Mouse (Mus musculus): Measurements from ENCODE around the gene Cdk5r2. TPM values are rescaled to one million over a fixed set of nuclear protein-coding genes. Genes with fewer than 3 reads are reported as not detected.

Gene Cdk5r2
- polyA plus RNA-seq, 1 experiment: 2.1 TPM

DNA sequence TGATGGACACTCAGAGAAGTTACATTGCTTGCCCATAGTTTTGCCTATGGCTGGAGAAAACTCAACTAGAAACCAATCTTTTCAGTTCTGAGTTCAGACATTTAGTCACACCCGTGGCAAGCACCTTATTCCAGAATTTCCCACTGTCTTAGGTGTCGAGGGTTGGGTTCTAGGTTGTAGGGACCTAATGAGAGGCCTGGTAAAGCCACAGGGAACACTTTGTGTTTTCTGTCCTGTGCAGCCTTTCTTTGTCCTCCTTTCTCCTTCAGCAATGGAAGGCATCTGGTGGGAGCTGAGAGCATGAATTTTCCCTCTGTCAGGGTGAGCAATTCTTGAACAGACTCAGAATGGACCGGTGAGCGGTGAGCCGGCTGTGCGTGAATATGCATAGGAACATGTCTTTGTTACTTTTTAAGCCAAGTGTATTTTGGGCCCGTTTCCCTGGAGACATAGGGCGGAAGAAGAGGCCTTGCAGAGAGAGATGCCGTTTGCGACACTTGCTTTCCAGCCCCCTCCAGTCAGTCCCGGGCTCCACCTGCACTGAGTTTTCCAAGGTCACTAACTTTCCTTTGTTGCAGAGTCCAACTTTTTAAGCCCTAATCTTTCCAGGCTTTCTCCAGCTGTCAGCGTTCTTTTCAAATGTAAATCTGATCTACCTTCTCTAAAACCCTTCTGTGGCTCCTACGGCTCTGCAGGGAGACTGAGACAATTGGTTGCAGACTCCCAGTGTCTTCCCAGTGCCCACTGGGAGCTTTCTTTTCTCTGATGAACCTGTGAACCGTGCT, 30.0 kb upstream of the Cdk5r2 start:
- Histone ChIP-seq H3K4me1 (ENCODE audit: control insufficient read depth, insufficient read depth, insufficient read length, low read length) (no peaks in the 10 kb centered on the region), H3K27me3 (ENCODE audit: control insufficient read depth, insufficient read depth, low read length) (no peaks in the 10 kb centered on the region), H3K4me3 (ENCODE audit: low read depth, low read length) (no peak overlapping the region), H3K27ac (ENCODE audit: insufficient read depth, low read depth, low read length) (no peak overlapping the region), H3K36me3 (ENCODE audit: control insufficient read depth, insufficient read depth, low read length) (no peaks in the 10 kb centered on the region)
- 43% methylated on average over 14 of the region's 14 CpGs for WGBS
- no peak for TF ChIP-seq CTCF (IDR thresholded peaks at IDR 0.05; ENCODE audit: extremely low read depth, insufficient read length, insufficient replicate concordance, low read depth, low read length)
- TF ChIP-seq POLR2A (IDR thresholded peaks at IDR 0.05; ENCODE audit: low read depth, low read length): no peak

DNA sequence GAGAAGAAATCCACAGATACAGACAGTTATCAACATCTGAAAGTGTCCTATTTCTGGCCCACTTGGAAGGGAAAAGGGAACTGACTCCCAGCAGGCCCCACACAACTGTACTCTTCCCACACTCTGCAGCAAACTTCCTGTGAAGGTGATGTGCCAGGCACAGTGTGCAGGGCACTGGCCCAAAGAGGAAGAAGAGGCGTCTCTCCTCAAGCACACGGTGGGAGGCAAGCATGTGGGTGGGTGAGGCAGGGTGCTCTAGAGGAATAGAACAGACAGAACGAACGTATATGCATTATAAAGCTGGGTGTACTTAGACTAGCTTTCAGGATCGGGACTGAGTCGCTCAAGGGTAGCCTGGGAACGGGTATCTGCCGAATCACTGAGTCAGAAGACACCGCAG, 24.7 kb upstream of the Cdk5r2 start:
- Histone ChIP-seq H3K36me3 (ENCODE audit: control insufficient read depth, insufficient read depth, low read length) (no peaks in the 10 kb centered on the region), H3K27me3 (ENCODE audit: control insufficient read depth, insufficient read depth, low read length) (no peaks in the 10 kb centered on the region; the same call in 1 of the 2 replicates), H3K27ac (ENCODE audit: insufficient read depth, low read depth, low read length) (no peak overlapping the region), H3K4me3 (ENCODE audit: low read depth, low read length) (no peak overlapping the region), H3K4me1 (ENCODE audit: control insufficient read depth, insufficient read depth, insufficient read length, low read length) (no peaks in the 10 kb centered on the region)
- TF ChIP-seq POLR2A (IDR thresholded peaks at IDR 0.05; ENCODE audit: low read depth, low read length) (no peak), CTCF (IDR thresholded peaks at IDR 0.05; ENCODE audit: extremely low read depth, insufficient read length, insufficient replicate concordance, low read depth, low read length) (no peak)
- 68% methylated on average over 9 of the region's 9 CpGs for WGBS

GRCm38 (mm10) chr1:74833255-74833654, 21.5 kb upstream of the Cdk5r2 start:
- Histone ChIP-seq H3K4me3 (ENCODE audit: low read depth, low read length) (no peak overlapping the region), H3K27me3 (ENCODE audit: control insufficient read depth, insufficient read depth, low read length) (no peaks in the 10 kb centered on the region; the same call in 1 of the 2 replicates), H3K27ac (ENCODE audit: insufficient read depth, low read depth, low read length) (no peak overlapping the region), H3K4me1 (ENCODE audit: control insufficient read depth, insufficient read depth, insufficient read length, low read length) (no peaks in the 10 kb centered on the region), H3K36me3 (ENCODE audit: control insufficient read depth, insufficient read depth, low read length) (no peaks in the 10 kb centered on the region)
- TF ChIP-seq POLR2A (IDR thresholded peaks at IDR 0.05; ENCODE audit: low read depth, low read length) (no peak), CTCF (IDR thresholded peaks at IDR 0.05; ENCODE audit: extremely low read depth, insufficient read length, insufficient replicate concordance, low read depth, low read length) (no peak)
- WGBS: 80% methylated on average over 3 of the region's 3 CpGs

- no peak overlapping the region for H3K4me3 ChIP-seq (ENCODE audit: low read depth, low read length)
- no peak for TF ChIP-seq CTCF (IDR thresholded peaks at IDR 0.05; ENCODE audit: extremely low read depth, insufficient read length, insufficient replicate concordance, low read depth, low read length)
- no peak for TF ChIP-seq POLR2A (IDR thresholded peaks at IDR 0.05; ENCODE audit: low read depth, low read length)
- no peak overlapping the region for H3K27ac ChIP-seq (ENCODE audit: insufficient read depth, low read depth, low read length)
- H3K27me3 ChIP-seq (ENCODE audit: control insufficient read depth, insufficient read depth, low read length): no peaks in the 10 kb centered on the region
- no peaks in the 10 kb centered on the region for H3K4me1 ChIP-seq (ENCODE audit: control insufficient read depth, insufficient read depth, insufficient read length, low read length)
- no peaks in the 10 kb centered on the region for H3K36me3 ChIP-seq (ENCODE audit: control insufficient read depth, insufficient read depth, low read length)
- 79% methylated on average over 5 of the region's 5 CpGs for WGBS
These were observed 11.6 kb upstream of the Cdk5r2 start for GRCm38 (mm10) chr1:74843090-74843489.

- TF ChIP-seq POLR2A (IDR thresholded peaks at IDR 0.05; ENCODE audit: low read depth, low read length) (no peak), CTCF (IDR thresholded peaks at IDR 0.05; ENCODE audit: extremely low read depth, insufficient read length, insufficient replicate concordance, low read depth, low read length) (no peak)
- H3K36me3 ChIP-seq (ENCODE audit: control insufficient read depth, insufficient read depth, low read length): no peaks in the 10 kb centered on the region
- H3K4me1 ChIP-seq (ENCODE audit: control insufficient read depth, insufficient read depth, insufficient read length, low read length): no peaks in the 10 kb centered on the region
- 35% methylated on average over 9 of the region's 9 CpGs for WGBS
- no peak overlapping the region for H3K27ac ChIP-seq (ENCODE audit: insufficient read depth, low read depth, low read length)
- H3K27me3 ChIP-seq (ENCODE audit: control insufficient read depth, insufficient read depth, low read length): peaks cover 20% of the 10 kb centered on the region
- no peak overlapping the region for H3K4me3 ChIP-seq (ENCODE audit: low read depth, low read length)
These were observed 8.4 kb upstream of the Cdk5r2 start for GRCm38 (mm10) chr1:74846341-74846740.

GRCm38 (mm10) chr1:74848946-74849345, 5.8 kb upstream of the Cdk5r2 start:
- TF ChIP-seq POLR2A (IDR thresholded peaks at IDR 0.05; ENCODE audit: low read depth, low read length): no peak
- WGBS: 54% methylated on average over 5 of the region's 5 CpGs
- Histone ChIP-seq H3K4me1 (ENCODE audit: control insufficient read depth, insufficient read depth, insufficient read length, low read length) (no peaks in the 10 kb centered on the region), H3K4me3 (ENCODE audit: low read depth, low read length) (no peak overlapping the region), H3K36me3 (ENCODE audit: control insufficient read depth, insufficient read depth, low read length) (no peaks in the 10 kb centered on the region), H3K27me3 (ENCODE audit: control insufficient read depth, insufficient read depth, low read length) (peaks cover 39% of the 10 kb centered on the region), H3K27ac (ENCODE audit: insufficient read depth, low read depth, low read length) (no peak overlapping the region)

DNA sequence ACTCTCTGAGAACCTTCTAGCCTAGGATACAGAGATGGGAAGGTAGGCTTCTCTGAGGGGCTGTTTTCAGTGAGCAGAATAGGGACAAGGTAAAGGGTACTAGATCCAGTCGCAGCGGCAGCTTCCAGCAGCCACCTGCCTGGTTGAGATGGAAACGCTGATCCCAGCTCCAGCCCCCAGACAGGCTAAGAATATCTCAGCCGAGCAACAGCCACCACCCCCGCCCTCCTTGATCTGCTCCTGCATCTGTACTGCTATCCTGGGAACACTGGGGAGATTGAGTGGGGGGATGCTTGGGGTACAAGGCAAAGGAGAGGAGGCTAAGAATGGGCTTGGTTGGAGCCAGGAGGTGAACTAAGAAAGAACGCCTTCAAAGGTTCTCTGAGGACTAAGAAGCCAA, 4.5 kb upstream of the Cdk5r2 start:
- H3K27ac ChIP-seq (ENCODE audit: insufficient read depth, low read depth, low read length): no peak overlapping the region
- WGBS: 17% methylated on average over 6 of the region's 6 CpGs
- TF ChIP-seq CTCF (IDR thresholded peaks at IDR 0.05; ENCODE audit: extremely low read depth, insufficient read length, insufficient replicate concordance, low read depth, low read length): no peak
- TF ChIP-seq POLR2A (IDR thresholded peaks at IDR 0.05; ENCODE audit: low read depth, low read length): no peak
- no peaks in the 10 kb centered on the region for H3K36me3 ChIP-seq (ENCODE audit: control insufficient read depth, insufficient read depth, low read length)
- peaks cover 3% of the 10 kb centered on the region for H3K4me1 ChIP-seq (ENCODE audit: control insufficient read depth, insufficient read depth, insufficient read length, low read length)
- peaks cover 49% of the 10 kb centered on the region for H3K27me3 ChIP-seq (ENCODE audit: control insufficient read depth, insufficient read depth, low read length)
- no peak overlapping the region for H3K4me3 ChIP-seq (ENCODE audit: low read depth, low read length)
